ENCODE assay signal across 8 mouse cellular contexts in the genomic region with DNA sequence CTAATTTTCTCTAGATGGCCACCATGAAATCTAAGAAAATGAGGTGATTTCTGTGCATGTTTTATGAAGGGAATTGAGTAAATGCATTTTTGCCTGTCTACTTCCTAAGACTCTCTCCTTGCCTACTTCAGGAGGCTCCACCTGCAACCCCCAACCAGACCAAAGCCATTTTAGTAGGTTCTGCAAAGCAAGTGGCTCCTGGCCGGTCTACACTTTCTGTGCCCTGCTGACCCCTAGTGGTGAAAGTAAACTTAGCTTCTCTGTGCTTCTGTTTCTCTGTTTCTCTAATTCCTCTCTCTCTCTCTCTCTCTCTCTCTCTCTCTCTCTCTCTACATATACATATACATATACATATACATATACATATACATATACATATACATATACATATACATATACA.
DNase-seq lines count a peak whose midpoint lies in the region; ATAC-seq and TF ChIP-seq lines count a peak whose summit lies in the region.
"Had no signal": no experiment of that assay in that cellular context is flagged by ENCODE, and none has a peak within 500 bp of the region (broad histone marks: within the 10 kb centered on the region; RNA-seq: fewer than 3 reads in every experiment).

No protein-coding gene starts in this region.

- 0 out of 2 replicates have a peak, but pooled peaks have one; percentile 10 for TF ChIP-seq CTCF in spleen, adult 2 months (IDR thresholded peaks at IDR 0.05; ENCODE audit: extremely low read depth, insufficient read depth, insufficient read length, insufficient replicate concordance)
- TF ChIP-seq CTCF in kidney, postnatal 0 days (IDR thresholded peaks at IDR 0.05; ENCODE audit: low read depth), result peak; percentile 82
- peak; percentile 65 for TF ChIP-seq CTCF in liver, embryonic 14.5 days (IDR thresholded peaks at IDR 0.05; ENCODE audit: low read depth)

- no peak for TF ChIP-seq POLR2A in spleen, adult 2 months (IDR thresholded peaks at IDR 0.05; ENCODE audit: low read depth, low read length)

- no peaks in the 10 kb centered on the region for H3K4me1 ChIP-seq in spleen, adult 2 months (ENCODE audit: control insufficient read depth, insufficient read depth, insufficient read length)
- H3K4me1 ChIP-seq in kidney, postnatal 0 days (replicated peaks; ENCODE audit: insufficient read depth, low read length), result no peaks in the 10 kb centered on the region
- H3K4me1 ChIP-seq in liver, embryonic 14.5 days (replicated peaks; ENCODE audit: control insufficient read depth in 2 of 2, insufficient read depth in 2 of 2, low read length in 1 of 2), result no peaks in the 10 kb centered on the region
- H3K4me1 ChIP-seq: heart, embryonic 15.5 days had no signal

- no peaks in the 10 kb centered on the region for H3K9me3 ChIP-seq in kidney, postnatal 0 days (replicated peaks; ENCODE audit: low read length)
- no peaks in the 10 kb centered on the region for H3K9me3 ChIP-seq in liver, embryonic 14.5 days (ENCODE audit: control insufficient read depth, low read length)
- H3K9me3 ChIP-seq: heart, embryonic 15.5 days had no signal

- peak in 1 of 2 experiments; percentile 3 for DNase-seq in spleen, adult 2 months (ENCODE audit: low read depth in 1 of 2, low spot score in 2 of 2)
- no peak for DNase-seq in spleen, postnatal 14 days (ENCODE audit: low spot score in 2 of 2)
- DNase-seq in adrenal gland, postnatal 14 days, result peak; percentile 54
- peak; percentile 85 for DNase-seq in embryo, embryonic 10.5 days (ENCODE audit: low spot score)
- DNase-seq in kidney, postnatal 0 days (ENCODE audit: low spot score), result peak; percentile 82
- DNase-seq in liver, embryonic 14.5 days (ENCODE audit: low read depth in 3 of 3, low spot score in 3 of 3), result no peak
- peak; percentile 56 for DNase-seq in right cerebral cortex, postnatal 4 days

- no peaks in the 10 kb centered on the region for H3K36me3 ChIP-seq in spleen, adult 2 months (ENCODE audit: control insufficient read depth, insufficient read depth, low read length)
- no peaks in the 10 kb centered on the region for H3K36me3 ChIP-seq in kidney, postnatal 0 days (ENCODE audit: insufficient read depth, low read length)
- H3K36me3 ChIP-seq in liver, embryonic 14.5 days (replicated peaks; ENCODE audit: control insufficient read depth, insufficient read depth, low read depth), result no peaks in the 10 kb centered on the region
- H3K36me3 ChIP-seq: heart, embryonic 15.5 days had no signal

- no peak for TF ChIP-seq EP300 in liver, embryonic 14.5 days (IDR thresholded peaks at IDR 0.05; ENCODE audit: low read depth)

- H3K4me3 ChIP-seq in spleen, adult 2 months (ENCODE audit: extremely low read depth, insufficient read depth, insufficient read length), result no peak overlapping the region
- H3K4me3 ChIP-seq in kidney, postnatal 0 days (replicated peaks; ENCODE audit: low read depth, low read length), result no peak overlapping the region
- no peak overlapping the region for H3K4me3 ChIP-seq in liver, embryonic 14.5 days (ENCODE audit: insufficient read depth in 1 of 2, low read depth in 2 of 2, low read length in 2 of 2)
- H3K4me3 ChIP-seq: heart, embryonic 15.5 days had no signal

- no peak overlapping the region for H3K9ac ChIP-seq in kidney, postnatal 0 days (ENCODE audit: low read depth, low read length)
- H3K9ac ChIP-seq in liver, embryonic 14.5 days (replicated peaks), result no peak overlapping the region
- H3K9ac ChIP-seq: heart, embryonic 15.5 days had no signal

- H3K4me2 ChIP-seq in kidney, postnatal 0 days (ENCODE audit: low read length), result no peak overlapping the region
- H3K4me2 ChIP-seq in liver, embryonic 14.5 days (ENCODE audit: low read depth), result no peak overlapping the region
- H3K4me2 ChIP-seq: heart, embryonic 15.5 days had no signal

- no peaks in the 10 kb centered on the region for H3K27me3 ChIP-seq in spleen, adult 2 months (ENCODE audit: control insufficient read depth, insufficient read depth, low read length)
- no peaks in the 10 kb centered on the region for H3K27me3 ChIP-seq in kidney, postnatal 0 days (ENCODE audit: insufficient read depth, low read length)
- H3K27me3 ChIP-seq in liver, embryonic 14.5 days (ENCODE audit: control insufficient read depth, insufficient read depth, low read length), result no peaks in the 10 kb centered on the region
- H3K27me3 ChIP-seq: heart, embryonic 15.5 days had no signal

- no peak; the same call in 1 of the 2 replicates for ATAC-seq in kidney, postnatal 0 days (replicated peaks; ENCODE audit: low FRiP score, low read depth)
- no peak for ATAC-seq in liver, embryonic 14.5 days (ENCODE audit: insufficient read depth)

- WGBS in spleen, adult 2 months, result 0% methylated on average over 1 of the region's 1 CpGs
- 0% methylated on average over 1 of the region's 1 CpGs for WGBS in kidney, postnatal 0 days
- WGBS in liver, embryonic 14.5 days (ENCODE audit: insufficient replicate concordance), result 0% methylated on average over 1 of the region's 1 CpGs

- no peak overlapping the region for H3K27ac ChIP-seq in spleen, adult 2 months (ENCODE audit: insufficient read depth, low read length)
- H3K27ac ChIP-seq in kidney, postnatal 0 days, result no peak overlapping the region
- H3K27ac ChIP-seq in liver, embryonic 14.5 days, result no peak overlapping the region
- H3K27ac ChIP-seq: heart, embryonic 15.5 days had no signal

Comparison
In these comparisons a context has a peak if more than half of its experiments do, and no peak if none do; other contexts are left out.
1. DNase-seq: peak in adrenal gland, postnatal 14 days (single experiment), embryo, embryonic 10.5 days (single experiment), kidney, postnatal 0 days (single experiment) and right cerebral cortex, postnatal 4 days (single experiment); none in spleen, postnatal 14 days (0 of 2) and liver, embryonic 14.5 days (0 of 3).
2. CTCF ChIP-seq: peak in every context shown above with its lines; median percentile 82 in kidney, postnatal 0 days; 65 in liver, embryonic 14.5 days; 10 in spleen, adult 2 months.